Mouse (Mus musculus): ENCODE results near the gene Washc4. TPM values are rescaled to one million over a fixed set of nuclear protein-coding genes. Genes with fewer than 3 reads are reported as not detected.
A peak's percentile ranks its signal among the peaks of the same experiment; 100 is the strongest.

The Washc4 gene
- total RNA-seq, 2 experiments from 2014 or later: 27.0 to 27.6 TPM

DNA sequence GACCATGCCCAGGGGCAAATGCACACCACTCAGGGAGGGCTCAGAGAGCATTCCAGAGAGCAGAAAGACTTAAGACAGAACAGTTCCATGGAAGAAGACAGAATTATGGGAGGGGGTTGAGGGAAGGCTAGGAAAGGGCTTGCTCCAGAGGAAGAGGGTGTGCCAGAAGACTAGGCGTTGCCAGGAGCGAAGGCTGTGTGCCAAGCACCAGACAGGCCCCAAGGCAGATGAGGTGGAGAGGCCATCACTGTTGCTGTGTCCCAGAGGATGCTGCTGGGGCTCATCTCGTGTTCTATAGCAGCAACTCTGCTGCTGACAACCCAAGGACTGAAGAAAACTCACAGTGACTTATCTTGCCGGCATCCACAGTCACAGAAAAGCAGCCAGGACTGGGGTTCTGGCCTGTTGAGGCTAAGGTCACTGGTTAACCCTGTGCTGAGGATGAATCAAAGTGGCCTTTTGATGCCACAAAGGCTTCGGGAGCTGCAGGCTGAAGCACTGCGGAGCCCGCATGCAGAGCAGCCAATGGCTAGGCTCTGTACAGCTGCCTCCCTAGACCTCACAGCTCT, 89.3 kb downstream of the Washc4 start:
- DNase-seq (ENCODE audit: low spot score in 2 of 2): no peak

DNA sequence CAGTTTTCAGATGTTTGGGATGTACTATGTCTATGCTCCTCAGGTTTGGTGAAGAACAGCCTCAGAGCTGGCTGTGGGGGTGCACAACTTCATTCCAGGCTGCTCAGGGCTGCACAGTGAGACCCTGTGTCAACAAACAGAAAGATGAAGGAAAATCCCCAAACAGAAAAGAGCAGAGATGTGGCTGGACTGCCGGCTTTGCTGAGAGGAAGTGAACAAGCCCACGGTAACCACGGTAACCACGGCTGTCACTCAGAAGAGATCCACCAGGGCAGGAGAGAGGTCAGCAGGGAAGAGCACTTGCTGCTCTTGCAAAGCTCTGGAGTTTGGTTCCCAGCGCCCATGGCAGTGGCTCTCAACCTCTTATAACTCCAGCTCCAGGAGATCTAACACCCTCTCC, 90.9 kb downstream of the Washc4 start:
- no peak for DNase-seq (ENCODE audit: low spot score in 2 of 2)

DNA sequence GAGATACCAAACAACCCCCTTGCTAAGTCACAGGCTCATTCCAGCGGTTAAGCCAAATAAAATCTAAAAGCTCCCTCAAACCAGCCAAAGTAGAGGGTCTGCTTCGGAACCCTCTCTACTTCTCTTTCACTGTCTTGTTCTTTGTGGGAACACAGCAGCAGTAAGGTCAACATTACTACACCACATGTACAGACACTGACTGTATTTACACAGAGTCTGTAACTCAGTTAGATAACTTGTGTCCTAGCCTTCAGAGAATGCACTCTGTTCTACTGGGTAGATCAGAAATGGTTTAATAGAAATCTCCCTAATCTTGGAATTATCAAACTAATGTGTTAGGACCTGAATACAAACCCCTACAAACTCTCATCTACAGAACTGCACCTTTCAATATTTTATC, 92.6 kb downstream of the Washc4 start:
- DNase-seq (ENCODE audit: low spot score in 2 of 2): no peak

DNA sequence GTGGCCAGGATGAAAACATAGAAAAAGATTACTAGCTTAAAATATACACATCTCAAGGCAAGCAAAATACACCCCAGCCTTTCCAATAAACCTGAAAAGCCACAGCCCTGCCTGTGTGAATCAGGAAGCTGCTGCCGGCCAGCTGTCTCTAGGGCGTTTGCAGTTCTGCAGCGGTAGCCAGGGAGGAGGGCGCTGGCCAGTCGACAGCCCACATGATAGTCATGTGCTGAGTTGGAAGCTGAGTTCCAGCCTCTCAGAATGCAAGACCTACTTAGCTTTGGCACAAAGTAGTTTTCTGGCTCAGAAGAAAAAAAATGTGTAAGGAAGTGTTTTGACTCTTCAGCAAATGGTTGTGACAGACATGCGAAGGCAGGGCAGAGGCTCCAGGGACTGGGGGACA, 93.7 kb downstream of the Washc4 start:
- DNase-seq (ENCODE audit: low spot score in 2 of 2): peak in 1 of 2 experiments; percentile 37

DNA sequence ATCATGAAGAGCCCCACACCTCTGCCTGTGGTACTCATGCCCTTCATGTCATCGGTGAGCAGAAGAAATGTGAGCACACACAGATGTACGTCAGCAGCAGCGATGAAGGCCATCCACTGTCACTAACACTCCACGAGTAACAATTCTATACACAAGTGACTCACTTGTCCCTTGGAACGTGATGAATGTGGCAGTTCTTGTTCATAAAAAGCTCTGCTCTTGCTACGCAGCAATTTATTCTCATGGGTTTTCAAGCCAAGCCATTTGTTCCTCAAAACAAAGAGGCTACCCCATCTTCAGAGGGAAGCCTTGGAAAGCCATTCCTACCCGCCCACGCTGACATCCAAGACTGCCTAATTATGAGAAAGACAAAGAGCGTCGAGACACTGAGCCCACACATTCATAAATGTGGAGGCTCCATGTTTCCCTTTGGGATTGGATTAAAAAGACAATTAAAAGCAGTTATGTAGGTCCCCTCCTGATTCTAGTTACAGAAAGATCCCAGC, 96.4 kb downstream of the Washc4 start:
- no peak for DNase-seq (ENCODE audit: low spot score in 2 of 2)

- DNase-seq (ENCODE audit: low spot score in 2 of 2): no peak
Observed at GRCm38 (mm10) chr10:83641641-83642040, 98.1 kb downstream of the Washc4 start.

- DNase-seq (ENCODE audit: low spot score in 2 of 2): no peak
Observed at GRCm38 (mm10) chr10:83644167-83644566, 100.6 kb downstream of the Washc4 start.

- DNase-seq (ENCODE audit: low spot score in 2 of 2): peak in 1 of 2 experiments; percentile 23
Observed at GRCm38 (mm10) chr10:83644865-83645715, 101.5 kb downstream of the Washc4 start.

DNA sequence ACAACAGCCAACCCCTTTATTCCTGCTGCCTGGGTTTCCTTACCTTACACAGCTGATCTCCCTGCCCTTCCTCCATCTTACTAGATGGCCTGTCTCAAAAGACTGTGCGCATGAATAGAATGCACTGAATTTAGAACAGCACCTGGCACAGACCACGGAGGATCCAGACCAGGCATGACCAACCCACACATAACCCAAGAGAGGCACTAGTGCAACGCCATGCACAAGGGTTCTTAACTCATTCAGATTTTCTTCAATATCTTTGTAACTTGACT, 102.1 kb downstream of the Washc4 start:
- no peak for DNase-seq (ENCODE audit: low spot score in 2 of 2)

Other genes with a start within 250 kb of the Washc4 start
- 1 to 10 TPM; 8.3 to 9.6 TPM for gene Slc41a2, start 205.9 kb upstream of the Washc4 start, total RNA-seq (2021)
- under 1 TPM; 0.73 to 0.74 TPM for gene D10Wsu102e, start 183.5 kb upstream of the Washc4 start, total RNA-seq (2021)
- under 1 TPM; 0.32 to 0.80 TPM for gene Aldh1l2, start 9.6 kb upstream of the Washc4 start, total RNA-seq (2021)
- gene Appl2, start 105.0 kb downstream of the Washc4 start, total RNA-seq (2021): 100 to 1,000 TPM in 1 of 2 experiments, 10 to 100 TPM in 1; 34.4 to 105 TPM
- gene 1500009L16Rik, start 179.1 kb downstream of the Washc4 start, total RNA-seq (2021): 10 to 100 TPM; 25.7 to 29.1 TPM

Measured in adrenal gland, adult 18-20 months (tissue).